Comparison of ENCODE assay signal across 25 mouse cellular contexts in the genomic region with DNA sequence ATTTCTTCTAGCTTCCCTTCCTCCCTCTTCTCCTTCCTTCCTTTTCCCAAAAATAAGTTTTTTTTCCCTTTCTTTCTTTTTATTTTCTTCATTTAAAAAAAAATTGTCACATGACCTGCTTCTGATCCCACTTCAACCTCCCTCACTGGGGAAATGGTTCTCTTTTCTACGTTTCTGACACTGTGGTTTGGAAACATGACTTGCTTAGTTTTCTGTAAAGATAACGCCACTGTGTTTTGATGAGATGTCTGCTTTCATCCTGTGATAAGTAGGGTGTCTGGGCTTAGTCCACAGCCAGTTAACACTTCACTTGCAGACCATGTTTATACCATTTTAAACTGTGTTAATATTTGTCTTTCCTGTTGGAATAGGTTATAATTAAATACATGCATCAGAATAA.
"Had no signal": no experiment of that assay in that cellular context is flagged by ENCODE, and none has a peak within 500 bp of the region (broad histone marks: within the 10 kb centered on the region; RNA-seq: fewer than 3 reads in every experiment).

No protein-coding gene starts in this region.

- DNase-seq: gastrocnemius, adult 2 months; gastrocnemius, postnatal 10 days; gastrocnemius, postnatal 25 days; heart, adult 18-20 months; heart, postnatal 10 days; heart, postnatal 4 days; kidney, adult 18-20 months; kidney, adult 8-10 months; kidney, postnatal 10 days; kidney, postnatal 25 days; kidney, postnatal 4 days; liver had no signal

- H3K9ac ChIP-seq: heart, embryonic 12.5 days; hindbrain, embryonic 12.5 days; hindbrain, embryonic 14.5 days; intestine, embryonic 15.5 days; limb, embryonic 12.5 days had no signal

- H3K9me3 ChIP-seq: heart, embryonic 10.5 days; heart, embryonic 12.5 days; hindbrain, embryonic 10.5 days; hindbrain, embryonic 12.5 days; intestine, embryonic 15.5 days; limb, embryonic 10.5 days; limb, embryonic 12.5 days had no signal

- H3K4me3 ChIP-seq: gastrocnemius, adult 2 months; heart, embryonic 10.5 days; heart, embryonic 12.5 days; hindbrain, embryonic 10.5 days; hindbrain, embryonic 12.5 days; intestine, embryonic 15.5 days; layer of hippocampus, adult 2 months; left cerebral cortex, adult 2 months; limb, embryonic 10.5 days; limb, embryonic 12.5 days had no signal

- H3K4me1 ChIP-seq: hindbrain, embryonic 10.5 days; hindbrain, embryonic 12.5 days; intestine, embryonic 15.5 days; limb, embryonic 10.5 days; limb, embryonic 12.5 days had no signal

- ATAC-seq: hindbrain, embryonic 16.5 days; inflammation-experienced regulatory T-cells, adult 6 months; intestine, embryonic 15.5 days; intestine, postnatal 0 days had no signal

- H3K4me2 ChIP-seq: heart, embryonic 12.5 days; hindbrain, embryonic 12.5 days; hindbrain, embryonic 14.5 days; intestine, embryonic 15.5 days; limb, embryonic 12.5 days had no signal

- H3K27me3 ChIP-seq: heart, embryonic 12.5 days; hindbrain, embryonic 12.5 days; intestine, embryonic 15.5 days; limb, embryonic 12.5 days had no signal

- H3K36me3 ChIP-seq: heart, embryonic 10.5 days; heart, embryonic 12.5 days; hindbrain, embryonic 10.5 days; hindbrain, embryonic 12.5 days; intestine, embryonic 15.5 days; limb, embryonic 10.5 days; limb, embryonic 12.5 days had no signal

- H3K27ac ChIP-seq: gastrocnemius, adult 2 months; heart, embryonic 10.5 days; hindbrain, embryonic 10.5 days; hindbrain, embryonic 12.5 days; hindbrain, embryonic 14.5 days; intestine, embryonic 15.5 days; layer of hippocampus, adult 2 months; left cerebral cortex, adult 2 months; limb, embryonic 10.5 days; limb, embryonic 12.5 days had no signal
